Mouse (Mus musculus): ENCODE data around the gene Dock10.

GRCm38 (mm10) chr1:80630179-80631149 is 127.9 kb downstream of the Dock10 start:
- TF ChIP-seq CTCF (IDR thresholded peaks at IDR 0.05; ENCODE audit: insufficient read depth, low read depth, low read length) = no peak
- TF ChIP-seq POLR2A (IDR thresholded peaks at IDR 0.05; ENCODE audit: insufficient read depth, low read depth, low read length) = no peak
